Mouse (Mus musculus) megakaryocyte-erythroid progenitor cell, adult 5-6 weeks (primary cell): ENCODE results near the gene Tln1. TPM values are rescaled to one million over a fixed set of nuclear protein-coding genes. Genes with fewer than 3 reads are reported as not detected.
"Not testable (repeated sequence)": the region's sequence is repeated elsewhere in the genome, so short reads cannot be mapped to it uniquely, and the experiment has no call there.

Source experiments
- ATAC-seq: replicated peaks from 2 replicates; pipeline ENCODE4 v1.8.0; 2016; ENCODE audit warnings: mild to moderate bottlenecking, inconsistent platforms; ENCODE audit not compliant: severe bottlenecking, poor library complexity, low FRiP score, low TSS enrichment
- total RNA-seq, 2 experiments: library from RNA; stranded (forward) in 1 of 2; stranded (reverse) in 1 of 2; fragments of 200-1000, 215-1000 nt in 1 of 2; fragments of >200 nt in 1 of 2; fragmentation: Nextera tagmentation in 1 of 2; gene quantifications; 2 replicates each; pipeline ENCODE4 v1.2.3; 2014 to 2017

Gene Tln1
- total RNA-seq, 2 experiments from 2014 or later, result 105 to 211 TPM

GRCm38 (mm10) chr4:43553891-43554290 is 8.6 kb downstream of the Tln1 start:
- no peak for ATAC-seq

DNA sequence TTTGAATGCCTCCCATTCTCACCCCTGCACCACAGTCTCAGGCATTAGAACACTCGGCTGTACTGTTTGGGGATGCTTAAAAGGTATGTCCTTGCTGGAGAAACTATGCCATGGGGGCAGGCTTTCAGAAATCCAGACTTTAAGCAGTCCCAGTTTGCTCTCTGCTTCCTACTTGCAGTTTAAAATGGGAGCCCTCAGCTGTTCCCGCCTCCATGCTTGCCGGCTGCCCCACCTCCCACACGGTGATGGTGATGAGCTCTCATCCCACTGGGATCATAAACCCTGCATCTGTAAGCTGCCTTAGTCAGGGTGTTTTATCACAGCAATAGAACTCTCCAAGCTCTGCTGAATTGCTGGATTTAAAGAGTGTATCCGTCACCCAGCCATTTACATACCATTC is 10.1 kb downstream of the Tln1 start:
- ATAC-seq, result no peak

DNA sequence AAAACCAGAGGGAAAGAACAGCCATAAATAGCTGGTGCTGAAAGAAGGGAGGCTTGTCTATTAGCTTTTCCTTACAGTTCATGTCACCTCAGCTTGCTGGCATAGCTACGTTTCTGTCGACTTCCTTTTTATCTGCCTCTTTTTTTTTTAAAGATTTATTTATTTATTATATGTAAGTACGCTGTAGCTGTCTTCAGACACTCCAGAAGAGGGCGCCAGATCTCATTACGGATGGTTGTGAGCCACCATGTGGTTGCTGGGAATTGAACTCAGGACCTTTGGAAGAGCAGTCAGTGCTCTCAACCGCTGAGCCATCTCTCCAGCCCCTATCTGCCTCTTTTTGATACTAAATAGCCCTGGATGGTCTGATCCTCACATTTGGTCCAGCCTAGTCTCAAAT is 10.6 kb downstream of the Tln1 start:
- ATAC-seq, result not testable (repeated sequence)

GRCm38 (mm10) chr4:43549055-43549454 is 13.4 kb downstream of the Tln1 start:
- no peak for ATAC-seq

DNA sequence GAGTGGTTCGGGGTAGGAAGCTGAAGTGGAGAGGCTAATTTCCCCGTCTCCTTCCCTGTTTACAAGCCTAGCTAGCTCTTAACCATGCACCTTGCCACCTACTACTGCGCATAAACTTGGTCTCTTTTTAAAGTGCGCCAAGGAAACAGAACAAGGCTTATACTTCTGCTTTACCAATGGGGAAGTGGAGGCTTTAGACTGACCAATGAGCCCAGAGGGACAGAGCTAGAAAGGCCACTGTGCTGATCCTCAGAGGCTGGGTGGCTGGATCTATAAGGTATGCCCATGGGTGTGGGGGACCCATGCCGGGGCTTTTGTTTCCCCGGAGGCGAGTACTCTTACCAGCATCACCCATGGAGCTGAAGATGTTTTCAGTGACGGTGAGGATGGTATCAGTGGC is 15.3 kb downstream of the Tln1 start:
- no peak for ATAC-seq

- no peak for ATAC-seq
Observed at GRCm38 (mm10) chr4:43546375-43547047, 16.0 kb downstream of the Tln1 start.

DNA sequence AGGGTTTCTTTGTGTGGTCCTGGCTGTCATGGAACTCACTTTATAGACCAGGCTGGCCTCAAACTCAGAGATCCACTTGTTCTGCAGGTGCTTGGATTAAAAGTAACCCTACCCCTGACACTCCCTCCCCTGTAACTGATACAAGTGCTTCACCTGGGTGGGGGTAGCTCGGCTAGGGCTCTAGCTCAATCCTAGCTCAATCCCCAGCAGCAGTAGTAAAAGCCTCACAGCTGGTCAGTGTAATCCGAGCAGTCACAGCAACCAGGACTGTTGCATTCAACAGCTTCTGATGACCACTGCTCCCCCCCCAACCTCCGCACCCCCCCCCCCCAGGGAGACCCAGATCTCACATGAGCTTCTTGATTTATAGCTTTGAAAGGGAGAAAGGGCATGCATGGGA is 20.4 kb downstream of the Tln1 start:
- no peak for ATAC-seq

GRCm38 (mm10) chr4:43536031-43536430 is 26.5 kb downstream of the Tln1 start:
- ATAC-seq, result no peak

- no peak for ATAC-seq
Observed at GRCm38 (mm10) chr4:43535628-43536027, 26.9 kb downstream of the Tln1 start.

DNA sequence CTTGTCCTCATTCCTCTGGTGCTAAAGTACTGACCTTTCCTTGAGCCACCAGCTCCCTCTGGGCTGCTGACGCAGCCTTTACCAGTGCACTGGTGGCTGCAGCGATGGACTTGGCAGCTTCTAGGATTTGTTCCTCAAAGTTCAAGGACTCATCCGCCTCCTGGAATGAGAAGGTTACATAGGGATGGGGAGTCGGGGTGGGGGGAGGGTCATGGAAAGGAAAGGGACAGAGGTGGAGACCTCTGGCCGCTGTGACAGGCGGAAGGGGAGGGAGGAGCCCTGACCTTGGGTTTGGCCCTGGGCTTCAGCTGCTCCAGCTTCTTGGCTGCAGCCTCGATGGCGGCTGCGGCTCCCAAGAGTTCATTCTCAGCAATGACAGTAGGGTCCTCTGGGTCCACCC is 29.2 kb downstream of the Tln1 start:
- ATAC-seq, result no peak

DNA sequence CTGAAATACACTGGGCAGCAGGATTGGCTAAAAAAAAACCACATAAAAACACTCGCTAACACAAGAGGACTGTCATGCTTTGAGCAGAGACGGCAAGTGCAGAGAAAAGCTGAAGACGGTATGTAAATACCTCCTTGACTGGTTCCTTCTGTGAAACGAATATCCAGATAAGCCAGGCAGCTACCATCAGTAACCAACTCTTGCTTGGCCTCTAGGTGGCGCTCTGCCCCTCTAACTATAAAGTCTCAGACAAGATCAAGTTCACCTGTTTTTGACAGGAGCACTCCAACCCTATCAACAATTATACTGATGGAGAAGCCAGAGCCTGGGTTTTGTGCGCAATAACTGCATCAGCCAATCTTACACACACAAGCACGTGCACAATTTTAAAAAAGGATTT is 31.9 kb downstream of the Tln1 start:
- peak; percentile 70 for ATAC-seq

DNA sequence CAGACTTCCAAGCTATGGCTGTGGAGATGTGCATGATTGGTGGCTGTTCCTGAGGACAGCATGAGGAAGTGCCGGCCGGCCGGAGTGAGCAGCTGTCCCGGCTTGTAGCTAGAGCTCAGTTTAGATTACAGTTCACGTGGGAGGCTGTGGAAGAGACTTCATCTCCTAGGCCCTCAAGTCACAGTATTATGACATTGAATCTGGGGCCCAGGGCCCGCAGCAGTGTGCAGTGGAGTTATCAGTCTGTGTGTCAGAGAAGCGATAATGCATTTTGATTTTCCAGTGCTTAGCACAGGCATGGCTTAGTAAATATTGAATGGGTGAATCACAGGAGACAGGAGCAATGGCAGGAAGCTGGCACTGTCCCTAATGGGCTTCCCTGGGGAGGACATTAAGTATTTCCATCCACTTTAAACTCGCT is 32.4 kb downstream of the Tln1 start:
- ATAC-seq, result no peak

GRCm38 (mm10) chr4:43528487-43528886 is 34.0 kb downstream of the Tln1 start:
- no peak for ATAC-seq

- ATAC-seq, result no peak
Observed at GRCm38 (mm10) chr4:43527880-43528279, 34.6 kb downstream of the Tln1 start.

GRCm38 (mm10) chr4:43519956-43520355 is 42.5 kb downstream of the Tln1 start:
- ATAC-seq, result peak; percentile 46

GRCm38 (mm10) chr4:43519551-43519950 is 42.9 kb downstream of the Tln1 start:
- ATAC-seq, result no peak

- peak; percentile 28; the same call in 1 of the 2 replicates for ATAC-seq
Observed at GRCm38 (mm10) chr4:43515764-43516708, 46.5 kb downstream of the Tln1 start.

DNA sequence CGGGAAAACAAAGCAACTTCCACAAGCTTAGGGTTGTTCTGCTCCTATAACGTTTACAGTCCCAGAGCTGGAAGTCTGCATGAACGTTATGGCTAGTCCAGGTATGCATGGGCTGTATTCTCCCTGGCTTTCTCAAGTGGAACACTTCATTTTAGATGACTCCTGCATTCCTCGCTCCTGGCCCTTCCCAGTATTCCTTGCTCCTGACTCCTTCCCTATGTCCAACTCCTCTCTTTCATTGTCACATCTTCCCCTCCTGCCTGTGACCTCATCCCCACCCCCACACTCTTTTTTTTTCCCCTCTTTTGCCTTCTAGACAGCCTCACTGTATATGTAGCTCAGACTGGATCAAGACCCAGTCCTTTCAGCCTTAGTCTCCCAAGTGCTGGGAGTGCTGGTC is 48.7 kb downstream of the Tln1 start:
- no peak for ATAC-seq

DNA sequence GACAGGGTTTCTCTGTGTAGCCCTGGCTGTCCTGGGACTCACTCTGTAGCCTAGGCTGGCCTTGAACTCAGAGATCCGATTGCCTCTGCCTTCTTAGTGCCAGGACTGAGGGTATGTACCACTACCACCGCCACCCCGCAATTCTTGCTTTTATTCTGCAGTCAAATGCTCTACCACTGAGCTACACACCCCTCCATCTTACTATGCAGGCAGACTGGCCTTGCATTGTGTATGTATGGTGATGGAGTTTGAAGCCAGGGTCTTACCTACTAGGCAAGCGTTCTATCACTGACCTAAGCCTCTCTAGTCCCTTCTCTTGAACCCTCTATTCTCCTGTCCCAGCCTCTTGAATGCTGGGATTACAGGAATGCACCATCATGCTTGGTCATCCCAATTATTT is 49.2 kb downstream of the Tln1 start:
- no peak for ATAC-seq

DNA sequence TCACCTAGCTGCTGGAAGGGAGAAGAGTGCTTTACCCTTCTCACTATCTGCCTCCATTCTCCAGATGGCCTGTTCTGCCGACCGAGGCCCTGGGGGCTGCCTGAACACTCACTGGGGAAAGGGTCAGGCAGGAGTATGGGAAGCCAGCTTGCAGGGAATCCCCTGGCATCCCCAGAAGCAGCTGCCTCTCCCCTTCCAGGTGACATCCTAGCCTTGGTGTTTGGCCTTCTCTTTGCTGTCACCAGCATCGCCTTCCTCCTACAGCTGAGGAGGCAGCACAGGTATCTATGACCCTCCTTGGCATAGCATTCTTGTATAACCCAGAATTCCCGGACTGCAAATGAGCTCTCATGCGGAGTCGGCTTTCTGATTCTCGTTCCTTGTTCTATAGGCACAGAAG is 49.8 kb downstream of the Tln1 start:
- ATAC-seq, result no peak
